Mouse (Mus musculus): ENCODE data around the gene Pdk2.
A peak's percentile ranks its signal among the peaks of the same experiment; 100 is the strongest.

The Pdk2 gene

GRCm38 (mm10) chr11:95041139-95041609 is at the start of gene Pdk2:
Gene Pdk2 (minus strand): TSS chr11:95041354.
- peak; percentile 93 to 95 for DNase-seq (ENCODE audit: low spot score in 2 of 2)

- DNase-seq (ENCODE audit: low spot score in 2 of 2), result no peak
Observed at GRCm38 (mm10) chr11:95088857-95089779, 48.0 kb upstream of the Pdk2 start.

GRCm38 (mm10) chr11:95088286-95088685 is 47.1 kb upstream of the Pdk2 start:
- DNase-seq (ENCODE audit: low spot score in 2 of 2), result no peak

- no peak for DNase-seq (ENCODE audit: low spot score in 2 of 2)
Observed at GRCm38 (mm10) chr11:95087301-95088228, 46.4 kb upstream of the Pdk2 start.

GRCm38 (mm10) chr11:95086229-95086628 is 45.1 kb upstream of the Pdk2 start:
- no peak for DNase-seq (ENCODE audit: low spot score in 2 of 2)

GRCm38 (mm10) chr11:95085710-95086109 is 44.6 kb upstream of the Pdk2 start:
- no peak for DNase-seq (ENCODE audit: low spot score in 2 of 2)

- no peak for DNase-seq (ENCODE audit: low spot score in 2 of 2)
Observed at GRCm38 (mm10) chr11:95084811-95085382, 43.7 kb upstream of the Pdk2 start.

GRCm38 (mm10) chr11:95084175-95084574 is 43.0 kb upstream of the Pdk2 start:
- no peak for DNase-seq (ENCODE audit: low spot score in 2 of 2)

GRCm38 (mm10) chr11:95082896-95083295 is 41.7 kb upstream of the Pdk2 start:
- no peak for DNase-seq (ENCODE audit: low spot score in 2 of 2)

GRCm38 (mm10) chr11:95080783-95081182 is 39.6 kb upstream of the Pdk2 start:
- DNase-seq (ENCODE audit: low spot score in 2 of 2), result no peak

- DNase-seq (ENCODE audit: low spot score in 2 of 2), result no peak
Observed at GRCm38 (mm10) chr11:95079256-95079875, 38.2 kb upstream of the Pdk2 start.

- DNase-seq (ENCODE audit: low spot score in 2 of 2), result no peak
Observed at GRCm38 (mm10) chr11:95077956-95078355, 36.8 kb upstream of the Pdk2 start.

- no peak for DNase-seq (ENCODE audit: low spot score in 2 of 2)
Observed at GRCm38 (mm10) chr11:95076536-95077111, 35.5 kb upstream of the Pdk2 start, which contains the start of gene Itga3. Gene Itga3 (minus strand): TSS chr11:95076801.

GRCm38 (mm10) chr11:95076041-95076535 is 34.9 kb upstream of the Pdk2 start:
- DNase-seq (ENCODE audit: low spot score in 2 of 2), result no peak

GRCm38 (mm10) chr11:95075197-95076040 is 34.3 kb upstream of the Pdk2 start:
- no peak for DNase-seq (ENCODE audit: low spot score in 2 of 2)

- DNase-seq (ENCODE audit: low spot score in 2 of 2), result no peak
Observed at GRCm38 (mm10) chr11:95074694-95075093, 33.5 kb upstream of the Pdk2 start.

GRCm38 (mm10) chr11:95073835-95074234 is 32.7 kb upstream of the Pdk2 start:
- DNase-seq (ENCODE audit: low spot score in 2 of 2), result no peak

- no peak for DNase-seq (ENCODE audit: low spot score in 2 of 2)
Observed at GRCm38 (mm10) chr11:95072804-95073203, 31.6 kb upstream of the Pdk2 start.

GRCm38 (mm10) chr11:95072136-95072535 is 31.0 kb upstream of the Pdk2 start:
- DNase-seq (ENCODE audit: low spot score in 2 of 2), result no peak

- DNase-seq (ENCODE audit: low spot score in 2 of 2), result no peak
Observed at GRCm38 (mm10) chr11:95071266-95071665, 30.1 kb upstream of the Pdk2 start.

Measured in spleen, postnatal 4 days (tissue).